Mouse (Mus musculus) gastrocnemius, postnatal 4 days (tissue): ENCODE measurements at regions not wholly inside any gene's neighbourhood (a gene's known extent, or its start where the extent isn't known, plus 50 kb on each side); places are given as distances from the start of the nearest gene placed in this dataset.

Source experiments
- DNase-seq, 2 experiments: peaks; one replicate each; pipeline ENCODE4 v3.0.0; 2021 to 2022; ENCODE audit warnings: low spot score in 2 of 2, mixed read lengths in 2 of 2

GRCm38 (mm10) chr2:148107607-148108115 lies 60.9 kb upstream of the Foxa2 start:
- no peak for DNase-seq

- no peak for DNase-seq
These were observed 63.4 kb upstream of the Foxa2 start for GRCm38 (mm10) chr2:148110149-148110548.

GRCm38 (mm10) chr2:148111889-148112288 lies 65.1 kb upstream of the Foxa2 start:
- no peak for DNase-seq

DNA sequence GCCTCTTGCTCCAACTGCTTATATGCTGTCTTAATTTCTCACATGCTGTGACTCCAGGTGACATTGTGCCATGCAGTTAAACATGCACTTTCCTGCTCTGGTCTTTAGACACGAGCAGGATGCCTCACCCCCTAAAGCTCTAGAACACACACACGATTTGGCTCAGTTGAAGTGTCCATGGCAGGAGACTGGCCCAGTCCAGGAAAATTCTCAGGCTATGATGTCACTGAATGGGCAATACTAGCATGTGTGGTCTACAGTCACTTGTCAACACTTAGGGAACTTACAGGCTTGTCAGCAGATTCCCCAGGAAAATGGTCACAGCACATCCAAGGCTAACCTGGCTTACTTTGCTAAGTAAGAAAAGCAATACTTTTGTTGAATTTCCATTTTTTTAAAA lies 66.4 kb upstream of the Foxa2 start:
- no peak for DNase-seq

DNA sequence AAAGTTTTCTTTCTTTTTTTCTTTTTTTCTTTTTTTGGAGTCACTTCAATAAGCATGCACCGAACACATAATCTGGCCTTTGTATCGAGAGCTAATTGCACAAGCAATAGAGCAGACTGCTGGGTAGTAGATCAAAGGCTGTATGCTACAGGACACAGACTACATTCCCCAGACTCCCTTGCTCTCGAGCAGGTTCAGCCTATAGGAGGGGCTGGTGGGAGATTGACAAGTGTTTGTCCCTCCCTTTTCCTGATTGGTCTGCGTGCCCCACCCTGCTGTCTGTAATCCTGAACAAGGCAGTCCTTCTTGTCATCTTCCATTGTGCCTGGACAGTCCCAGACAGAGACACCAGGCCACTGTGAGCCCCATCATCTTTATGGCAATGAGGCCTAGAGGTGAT lies 67.8 kb upstream of the Foxa2 start:
- no peak for DNase-seq

GRCm38 (mm10) chr2:148116033-148116790 lies 69.4 kb upstream of the Foxa2 start:
- DNase-seq, result no peak

- no peak for DNase-seq
These were observed 70.7 kb upstream of the Foxa2 start for GRCm38 (mm10) chr2:148117420-148117819.

DNA sequence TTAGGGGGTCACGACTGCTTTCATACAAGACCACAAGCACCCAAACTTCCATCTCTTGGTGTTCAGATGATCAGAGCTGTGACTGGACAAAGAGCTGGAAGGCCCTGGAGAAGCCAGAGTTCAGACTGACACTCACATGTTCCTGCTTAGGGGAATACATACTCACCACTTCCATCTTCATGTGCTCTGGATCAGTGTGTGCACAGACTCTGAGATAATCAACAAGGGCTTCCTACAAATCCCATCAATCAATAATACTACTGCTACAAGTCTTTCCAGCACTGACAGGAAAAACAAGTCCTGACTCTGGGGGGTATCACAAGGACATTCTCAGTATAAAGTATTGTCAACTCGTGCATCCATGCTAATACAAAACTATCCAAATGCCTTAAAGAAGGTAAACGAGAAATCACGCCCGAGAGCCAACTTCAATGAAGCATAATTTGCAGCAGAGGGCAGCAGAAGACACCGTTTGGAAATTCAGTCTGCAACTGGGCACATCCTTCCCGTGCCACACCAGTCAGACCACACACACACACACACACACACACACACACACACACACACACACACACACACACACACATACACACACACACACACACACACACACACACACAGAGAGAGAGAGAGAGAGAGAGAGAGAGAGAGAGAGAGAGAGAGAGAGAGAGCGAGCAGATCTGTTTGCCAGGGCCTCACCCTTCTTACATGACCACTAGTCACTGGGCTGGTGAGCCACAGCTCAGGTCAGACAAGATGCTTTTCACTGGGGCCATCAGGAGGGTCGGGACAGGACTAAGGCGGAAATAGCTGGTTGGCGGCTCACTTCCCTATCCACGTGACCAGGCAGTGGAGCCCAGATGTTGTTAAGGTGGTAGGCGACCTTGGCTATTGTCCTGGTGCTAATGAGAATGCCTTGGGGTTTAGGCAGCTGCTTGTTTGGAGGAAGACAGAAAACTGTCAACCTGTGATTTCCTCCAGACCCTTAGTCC lies 75.4 kb upstream of the Foxa2 start:
- peak in 1 of 2 experiments; percentile 36 for DNase-seq

GRCm38 (mm10) chr2:148123780-148124179 lies 77.0 kb upstream of the Foxa2 start:
- DNase-seq, result no peak

GRCm38 (mm10) chr2:148133811-148134210 lies 87.0 kb upstream of the Foxa2 start:
- DNase-seq, result no peak

- DNase-seq, result no peak
These were observed 95.2 kb upstream of the Foxa2 start for GRCm38 (mm10) chr2:148141936-148142335.

DNA sequence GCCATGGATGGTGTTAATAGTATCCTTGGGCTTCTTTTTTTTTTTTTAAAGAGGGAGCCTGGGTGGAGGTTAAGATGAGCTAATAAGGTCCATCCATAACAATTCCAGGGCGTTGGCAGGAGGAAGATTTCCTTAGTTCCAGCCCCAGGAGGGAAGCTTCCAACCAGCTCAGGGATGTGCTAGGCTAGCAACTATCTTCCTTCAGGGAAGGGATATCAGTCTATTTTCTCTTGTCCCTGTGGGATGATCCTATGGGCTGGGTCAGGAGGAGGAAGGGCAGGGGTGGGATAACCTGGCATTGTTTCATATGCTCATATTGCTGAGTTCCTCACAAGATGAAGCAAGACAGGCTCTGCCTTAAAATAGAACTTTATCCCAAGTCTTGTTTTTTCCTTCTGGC lies 98.0 kb upstream of the Foxa2 start:
- no peak for DNase-seq

DNA sequence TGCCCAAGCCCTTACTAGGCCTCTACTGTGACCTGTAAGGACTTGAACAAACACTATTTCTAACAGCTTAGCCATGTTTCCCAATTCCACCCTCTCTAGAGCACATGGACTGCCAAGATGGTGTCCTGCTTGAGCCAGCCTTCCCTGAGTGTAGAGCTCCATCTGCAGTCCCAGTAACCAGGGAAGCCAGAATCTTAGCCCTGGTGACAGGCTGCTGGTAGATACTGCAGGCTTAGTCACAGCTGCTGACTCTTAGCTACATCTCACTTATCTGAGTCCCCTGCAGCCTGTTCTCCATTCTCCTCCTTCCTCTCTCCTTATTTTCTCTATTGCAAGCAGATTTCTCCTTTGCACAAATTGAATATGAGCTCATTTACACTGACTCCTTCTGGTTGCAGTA lies 101.5 kb upstream of the Foxa2 start:
- no peak for DNase-seq

- no peak for DNase-seq
These were observed 102.7 kb upstream of the Foxa2 start for GRCm38 (mm10) chr2:148149426-148149825.

DNA sequence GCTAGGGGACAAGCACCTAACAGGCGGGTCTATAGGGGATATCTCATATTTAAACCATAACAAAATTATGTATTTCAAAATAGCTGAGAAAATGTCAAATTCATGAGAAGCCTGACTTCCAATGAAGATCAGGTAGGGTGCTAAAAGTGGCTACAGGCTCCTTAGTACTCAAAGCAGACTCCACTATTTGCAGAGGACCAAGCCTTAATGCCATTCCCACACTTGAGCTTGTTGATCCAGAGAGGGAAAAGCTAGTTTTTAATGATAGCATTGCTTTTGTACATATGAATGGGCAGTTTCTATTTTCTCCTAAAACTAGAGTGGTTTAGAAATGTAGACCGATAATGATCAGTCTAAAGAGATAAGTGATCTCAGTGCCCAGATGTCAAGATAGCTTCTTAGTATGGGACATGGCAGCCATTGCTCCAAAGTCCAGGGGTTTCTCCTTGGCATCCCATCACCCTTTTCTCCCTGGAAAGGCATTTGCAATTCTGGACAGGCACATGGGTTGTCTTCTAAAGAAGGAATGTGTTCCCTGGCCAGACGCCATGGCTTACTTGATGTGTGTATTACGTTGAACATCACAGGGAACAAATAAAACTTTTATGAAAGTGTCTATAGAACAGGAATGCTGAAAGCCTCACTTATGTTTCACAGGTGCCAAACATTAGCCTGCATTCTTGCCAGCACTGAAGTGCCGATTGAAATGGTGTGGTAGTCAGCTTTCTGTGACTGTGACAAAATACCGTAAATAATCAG lies 106.9 kb upstream of the Foxa2 start:
- peak in 1 of 2 experiments; percentile 14 for DNase-seq

GRCm38 (mm10) chr2:148156122-148156521 lies 109.4 kb upstream of the Foxa2 start:
- no peak for DNase-seq

DNA sequence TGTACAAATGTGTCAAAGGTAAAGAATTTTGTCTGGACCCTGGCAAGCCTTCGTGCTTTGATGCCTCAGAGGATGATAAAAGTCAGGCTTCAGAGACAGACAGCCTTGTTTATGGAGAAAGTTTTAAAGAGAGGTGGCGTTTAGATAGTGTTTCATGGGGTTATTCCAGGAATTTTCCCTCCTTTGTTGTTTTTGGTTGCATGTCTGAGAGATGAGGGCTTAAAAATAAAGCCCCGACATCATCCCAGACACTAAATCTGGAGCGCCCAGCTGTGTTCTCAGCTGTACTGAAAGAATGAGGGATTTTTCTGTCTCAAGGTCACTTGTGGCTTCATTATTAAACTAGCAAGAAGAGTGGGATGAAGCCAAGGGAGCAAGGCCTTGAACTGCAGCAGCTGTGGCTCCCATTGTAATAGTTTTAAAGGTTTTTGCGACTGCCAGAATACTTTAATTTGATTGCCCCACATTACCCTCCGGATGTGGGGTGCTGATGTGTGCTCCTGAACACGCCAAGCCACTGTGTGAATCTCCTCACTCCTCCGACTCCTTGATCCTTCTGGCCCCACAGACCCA lies 112.3 kb upstream of the Foxa2 start:
- DNase-seq, result peak in 1 of 2 experiments; percentile 11

DNA sequence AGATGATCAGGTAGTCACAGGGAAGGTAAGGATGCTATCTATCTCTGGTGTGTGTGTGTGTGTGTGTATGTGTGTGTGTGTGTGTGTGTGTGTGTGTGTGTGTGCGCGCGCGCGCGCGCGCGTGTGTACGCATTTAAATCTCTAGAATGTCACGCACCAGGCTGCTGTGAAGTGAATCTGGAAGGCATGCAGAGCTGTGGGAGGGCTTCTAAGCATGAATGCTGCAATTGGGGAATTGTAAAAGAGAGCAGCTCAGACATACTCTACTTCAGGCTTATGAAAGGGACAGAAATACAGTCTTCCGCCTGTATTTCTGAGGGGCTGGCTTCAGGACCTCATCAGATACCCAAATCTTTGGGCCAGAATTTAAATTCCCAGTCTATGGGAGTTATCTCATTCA lies 114.2 kb upstream of the Foxa2 start:
- no peak for DNase-seq

- DNase-seq, result no peak
These were observed 115.2 kb upstream of the Foxa2 start for GRCm38 (mm10) chr2:148161966-148162365.

- DNase-seq, result no peak
These were observed 115.8 kb upstream of the Foxa2 start for GRCm38 (mm10) chr2:148162562-148162961.

DNA sequence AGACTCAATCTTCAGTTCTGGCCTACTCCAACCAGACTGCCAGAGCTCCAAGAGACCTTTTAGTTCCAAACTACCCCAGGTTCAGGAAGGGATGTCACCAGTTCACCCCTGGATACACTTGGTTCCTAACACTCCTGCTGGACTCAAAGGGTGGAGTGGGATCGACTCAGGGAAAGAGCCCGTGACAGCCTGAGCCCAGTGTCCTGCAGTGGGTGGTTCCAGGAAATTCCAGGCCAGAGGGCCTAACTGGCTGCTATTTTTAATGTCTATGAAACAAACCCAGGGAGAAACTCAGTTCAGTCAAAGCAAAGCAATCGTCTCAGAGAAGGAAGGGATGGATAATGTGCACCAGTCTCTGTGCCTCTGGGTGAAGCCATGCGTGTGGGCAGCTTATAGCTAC lies 124.3 kb upstream of the Foxa2 start:
- no peak for DNase-seq
